Mouse (Mus musculus) kidney, adult 2 months (tissue): ENCODE measurements around the gene Sh3gl2. TPM values are rescaled to one million over a fixed set of nuclear protein-coding genes. Genes with fewer than 3 reads are reported as not detected.
A peak's percentile ranks its signal among the peaks of the same experiment; 100 is the strongest.

Source experiments
- DNase-seq: peaks from one replicate; pipeline ENCODE4 v3.0.0; 2021
- H3K27ac ChIP-seq: fragments of 200-500 bp; 2 replicates; pipeline ENCODE4 v1.5.1; 2012; ENCODE audit warnings: low read depth, low read length, control low read depth, inconsistent platforms; ENCODE audit not compliant: insufficient read depth
- H3K27me3 ChIP-seq: fragments of 200-500 bp; replicated peaks from 2 replicates; pipeline ENCODE4 v1.6.1; 2012; ENCODE audit warnings: mild to moderate bottlenecking, moderate library complexity, low read length, inconsistent platforms; ENCODE audit not compliant: control insufficient read depth, insufficient read depth
- H3K36me3 ChIP-seq: fragments of 200-500 bp; 2 replicates; pipeline ENCODE4 v1.6.1; 2012; ENCODE audit warnings: mild to moderate bottlenecking, moderate library complexity, low read length, inconsistent platforms; ENCODE audit not compliant: control insufficient read depth, insufficient read depth
- H3K4me1 ChIP-seq: fragments of 200-500 bp; 2 replicates; pipeline ENCODE4 v1.6.1; 2011; ENCODE audit warnings: low read length; ENCODE audit not compliant: control insufficient read depth, insufficient read depth
- H3K4me3 ChIP-seq: fragments of 200-500 bp; 2 replicates; pipeline ENCODE4 v1.5.1; 2011; ENCODE audit warnings: mild to moderate bottlenecking, low read depth, low read length, control low read depth; ENCODE audit not compliant: insufficient read depth
- CTCF ChIP-seq: fragments of 200-500 bp; conservative IDR thresholded peaks from 2 replicates; pipeline ENCODE4 v1.5.1; 2011; ENCODE audit warnings: low read depth, mild to moderate bottlenecking, control low read depth, low read length, moderate library complexity, mixed read lengths; ENCODE audit not compliant: insufficient read depth, insufficient read length
- POLR2A ChIP-seq: fragments of 200-500 bp; IDR thresholded peaks from one replicate; pipeline ENCODE4 v1.6.1; 2011; ENCODE audit warnings: low read depth, low read length, control low read depth
- WGBS: fragments of 180-500 bp; shearing (Covaris S2); methylation state at CpG from one replicate; pipeline ENCODE4 v1.1.7; 2018; 5-methylcytosine and 5-hydroxymethylcytosine counted together
- polyA plus RNA-seq: library from polyadenylated mRNA; depleted of rRNA; stranded (reverse); fragments of >200 nt; gene quantifications from 2 replicates; pipeline ENCODE4 v1.2.3, GENCODE M21; 2012

Sh3gl2 gene
- polyA plus RNA-seq, 1 experiment: 13.0 TPM

DNA sequence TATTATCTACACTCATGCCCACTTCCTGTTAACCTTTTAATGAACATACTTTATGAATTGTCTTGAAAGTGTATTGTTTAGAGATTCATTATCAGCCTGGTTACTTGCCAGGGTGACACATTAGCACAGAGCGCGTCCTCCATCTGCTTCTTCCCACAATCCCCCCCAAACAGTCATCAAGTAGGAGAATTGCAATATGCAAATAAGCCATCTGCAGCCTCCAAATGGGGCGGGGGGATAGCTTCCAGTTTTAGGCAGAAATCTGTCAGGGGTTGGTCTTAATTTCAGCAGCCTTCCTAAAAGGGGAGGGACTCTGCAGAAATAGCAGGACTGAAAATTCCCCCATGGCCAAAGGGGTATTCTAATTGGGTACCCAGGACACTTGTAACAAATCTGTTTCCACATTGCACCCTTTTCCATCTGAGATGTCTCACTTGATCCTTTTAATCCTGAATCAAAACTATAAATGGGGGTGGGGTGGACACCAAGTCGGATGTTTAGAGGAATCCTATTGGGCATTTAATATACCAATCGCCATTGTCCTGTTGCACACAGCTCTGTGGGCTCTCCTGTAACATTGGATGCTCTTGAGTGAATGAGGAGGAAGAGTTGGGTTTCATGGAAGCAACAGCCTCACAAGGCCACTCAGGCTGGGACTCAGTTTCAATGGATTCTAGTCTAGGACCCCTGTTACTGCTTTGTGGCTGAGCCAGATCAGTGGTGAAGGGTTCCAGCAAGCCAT is 51.7 kb downstream of the Sh3gl2 start:
- H3K27ac ChIP-seq: no peak overlapping the region
- TF ChIP-seq POLR2A (no peak), CTCF (no peak)
- no peaks in the 10 kb centered on the region for H3K27me3 ChIP-seq
- WGBS: 93% methylated on average over 5 of the region's 5 CpGs
- no peak for DNase-seq
- no peaks in the 10 kb centered on the region for H3K4me1 ChIP-seq
- no peaks in the 10 kb centered on the region for H3K36me3 ChIP-seq
- no peak overlapping the region for H3K4me3 ChIP-seq

- WGBS: 82% methylated on average over 4 of the region's 4 CpGs
- H3K27ac ChIP-seq: no peak overlapping the region
- no peak for DNase-seq
- H3K27me3 ChIP-seq: no peaks in the 10 kb centered on the region
- H3K36me3 ChIP-seq: no peaks in the 10 kb centered on the region
- H3K4me1 ChIP-seq: no peaks in the 10 kb centered on the region
- H3K4me3 ChIP-seq: no peak overlapping the region
- TF ChIP-seq CTCF (no peak), POLR2A (no peak)
Measured at GRCm38 (mm10) chr4:85257771-85258341, 52.9 kb downstream of the Sh3gl2 start.

GRCm38 (mm10) chr4:85260687-85261658 is 56.0 kb downstream of the Sh3gl2 start:
- no peak for TF ChIP-seq POLR2A
- no peak for TF ChIP-seq CTCF
- DNase-seq: no peak
- 93% methylated on average over 12 of the region's 12 CpGs for WGBS
- Histone ChIP-seq H3K4me1 (no peaks in the 10 kb centered on the region), H3K27ac (no peak overlapping the region), H3K36me3 (no peaks in the 10 kb centered on the region), H3K27me3 (no peaks in the 10 kb centered on the region), H3K4me3 (no peak overlapping the region)

- Histone ChIP-seq H3K27ac (no peak overlapping the region), H3K4me3 (no peak overlapping the region), H3K4me1 (no peaks in the 10 kb centered on the region), H3K36me3 (no peaks in the 10 kb centered on the region), H3K27me3 (no peaks in the 10 kb centered on the region)
- no peak for TF ChIP-seq POLR2A
- no peak for TF ChIP-seq CTCF
- no peak for DNase-seq
- WGBS: 60% methylated on average over 6 of the region's 6 CpGs
Measured at GRCm38 (mm10) chr4:85262146-85262545, 57.2 kb downstream of the Sh3gl2 start.

DNA sequence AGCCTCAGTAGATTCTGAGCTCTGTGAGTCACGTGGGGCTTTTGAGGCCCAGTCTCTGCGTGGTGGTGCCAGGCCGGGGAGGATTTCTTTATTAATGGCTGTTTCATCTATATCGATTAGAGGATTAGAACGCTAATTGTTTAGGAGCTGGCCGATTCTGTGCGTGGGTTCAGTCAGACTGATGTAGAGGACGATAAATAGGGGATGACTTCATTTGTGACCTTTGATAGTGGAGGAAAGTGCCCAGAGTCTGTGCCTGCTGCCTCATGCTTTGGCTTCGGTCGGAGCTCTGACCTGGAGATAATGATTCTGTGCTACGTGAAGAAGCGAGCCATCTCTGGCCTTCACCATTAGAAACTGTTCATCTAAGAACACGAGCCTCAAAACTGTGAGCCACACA is 57.7 kb downstream of the Sh3gl2 start:
- no peaks in the 10 kb centered on the region for H3K36me3 ChIP-seq
- DNase-seq: no peak
- no peaks in the 10 kb centered on the region for H3K4me1 ChIP-seq
- TF ChIP-seq CTCF (no peak), POLR2A (no peak)
- H3K27me3 ChIP-seq: no peaks in the 10 kb centered on the region
- WGBS: 91% methylated on average over 13 of the region's 13 CpGs
- H3K27ac ChIP-seq: no peak overlapping the region
- H3K4me3 ChIP-seq: no peak overlapping the region

DNA sequence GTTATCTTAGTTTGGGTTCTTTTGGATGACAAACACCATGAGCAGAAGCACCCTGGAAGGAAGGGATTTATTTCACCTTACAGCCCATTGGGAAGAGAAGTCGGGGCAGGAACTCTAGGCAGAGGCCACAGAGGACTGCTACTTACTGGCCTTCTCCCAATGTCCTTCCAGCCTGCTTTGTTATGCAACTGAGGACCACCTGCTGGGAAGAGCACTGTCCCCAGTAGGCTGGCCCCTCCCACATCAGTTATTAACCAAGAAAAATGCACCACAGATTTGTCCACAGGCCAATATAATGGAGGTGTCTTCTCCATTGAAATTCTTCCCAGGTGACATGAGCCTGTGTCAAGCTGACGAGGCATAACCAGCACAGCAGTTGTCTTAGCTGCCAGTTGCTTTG is 62.5 kb downstream of the Sh3gl2 start:
- 78% methylated on average over 2 of the region's 2 CpGs for WGBS
- TF ChIP-seq POLR2A (no peak), CTCF (no peak)

More for the DNA sequence above, 62.5 kb downstream of the Sh3gl2 start:
- no peaks in the 10 kb centered on the region for H3K4me1 ChIP-seq
- H3K36me3 ChIP-seq: no peaks in the 10 kb centered on the region
- no peak overlapping the region for H3K27ac ChIP-seq
- no peaks in the 10 kb centered on the region for H3K27me3 ChIP-seq
- peak; percentile 10 for DNase-seq
- no peak overlapping the region for H3K4me3 ChIP-seq
